Mouse (Mus musculus): ENCODE measurements around the gene Cers6.

DNA sequence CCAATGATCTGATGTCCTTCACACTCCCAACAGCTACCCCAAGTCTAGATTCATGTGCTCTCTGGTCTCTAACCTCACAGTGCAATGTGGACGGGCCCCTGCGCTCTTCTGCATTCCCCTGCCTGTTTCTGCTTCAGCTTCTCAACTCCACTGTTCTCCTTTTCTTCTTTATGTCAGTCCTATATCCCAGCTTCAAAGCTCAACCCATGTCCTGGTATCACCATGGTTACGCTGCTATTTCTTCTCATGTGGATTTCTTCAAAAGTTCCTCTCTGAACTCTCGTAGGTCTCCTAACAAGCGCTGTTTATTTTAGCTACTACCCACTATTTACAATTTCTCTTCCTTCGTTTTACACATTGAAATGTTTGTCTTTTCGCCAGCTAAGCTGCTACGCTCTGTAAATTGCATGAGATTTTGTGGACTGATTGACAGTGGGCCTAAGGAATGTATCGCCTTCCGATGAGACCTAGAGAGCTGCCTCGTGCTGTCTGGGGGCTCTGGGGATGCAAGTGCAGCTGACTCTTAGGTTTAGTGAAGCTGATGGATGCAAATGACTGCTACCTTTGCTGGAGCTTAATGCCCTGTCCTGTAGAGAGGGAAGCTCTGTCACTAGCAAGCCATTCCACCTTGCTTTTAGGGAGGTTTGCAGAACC lies 120.6 kb downstream of the Cers6 start:
- TF ChIP-seq CTCF (IDR thresholded peaks at IDR 0.05; ENCODE audit: control insufficient read depth, insufficient read depth, insufficient read length) = no peak
- TF ChIP-seq CEBPB (IDR thresholded peaks at IDR 0.05; ENCODE audit: low read depth) = no peak
- TF ChIP-seq USF1 (IDR thresholded peaks at IDR 0.05; ENCODE audit: low read depth) = no peak
- no peak for TF ChIP-seq MYOG (IDR thresholded peaks at IDR 0.05; ENCODE audit: control insufficient read depth, extremely low read depth, insufficient read length)
